Mouse (Mus musculus) spleen, postnatal 14 days (tissue): Measurements from ENCODE around the gene Atp1a4.

Experiments
- DNase-seq, 2 experiments: peaks; one replicate each; pipeline ENCODE4 v3.0.0; 2021 to 2022; ENCODE audit warnings: low spot score in 2 of 2

The Atp1a4 gene

GRCm38 (mm10) chr1:172219451-172220406 is 38.5 kb downstream of the Atp1a4 start, which contains the start of gene Casq1:
Gene Casq1, minus strand, starts transcription at chr1:172219868.
- no peak for DNase-seq

DNA sequence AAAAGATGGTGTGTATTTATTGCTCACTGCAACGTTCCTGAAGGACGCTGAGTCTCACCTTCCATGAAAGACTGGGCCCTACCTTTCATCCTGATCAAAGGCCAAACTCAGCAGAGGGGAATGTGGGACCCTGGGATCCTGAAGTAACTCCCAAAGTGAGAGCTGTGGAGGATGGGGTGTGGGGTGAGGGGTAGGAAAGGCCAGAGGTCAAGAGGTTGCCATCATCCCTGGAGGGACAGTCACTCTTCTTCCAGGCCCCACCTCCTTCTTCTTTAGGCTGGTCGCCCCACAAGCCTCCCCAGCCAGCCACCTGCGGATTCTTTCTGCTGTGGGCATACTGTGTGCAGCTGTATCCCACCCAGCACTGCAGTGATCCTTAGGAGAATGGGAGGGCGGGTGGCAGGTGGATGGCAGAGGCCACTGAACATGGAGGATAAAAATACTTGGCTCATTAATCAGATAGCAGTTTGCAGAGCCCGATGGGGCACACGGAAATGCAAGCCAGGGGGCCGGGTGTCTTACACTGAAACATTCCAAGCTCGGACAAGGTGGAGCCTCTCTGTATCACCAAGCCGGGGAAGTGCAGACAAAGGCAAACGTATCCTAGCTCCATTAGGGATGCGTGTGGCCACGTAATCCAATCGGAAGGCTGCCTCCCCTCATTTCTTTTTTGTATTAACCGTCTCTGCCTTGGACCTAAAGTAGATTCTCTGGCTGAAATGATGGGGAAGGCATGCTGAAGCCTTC is 39.9 kb downstream of the Atp1a4 start:
- no peak for DNase-seq

DNA sequence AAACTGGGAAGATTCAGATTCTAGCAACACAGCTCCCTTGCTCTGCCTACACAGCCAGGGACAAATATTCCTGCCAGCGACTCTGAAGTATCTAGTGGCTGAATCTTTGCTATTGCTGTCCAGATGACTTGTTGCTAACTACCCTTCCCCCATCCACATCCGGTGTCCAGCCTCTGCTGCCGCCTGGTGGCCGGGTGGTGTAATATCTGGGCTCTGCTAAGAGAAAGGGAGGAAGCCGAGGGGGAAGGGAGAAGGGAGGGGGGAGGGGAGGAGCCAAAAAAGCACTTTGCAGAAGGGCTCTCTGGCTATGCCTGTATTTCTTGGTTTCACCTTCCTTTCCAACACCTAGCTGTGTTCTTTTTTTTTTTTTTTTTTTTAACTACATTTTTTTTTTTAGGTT is 41.1 kb downstream of the Atp1a4 start:
- peak; percentile 81 to 89 for DNase-seq

GRCm38 (mm10) chr1:172214748-172215147 is 43.5 kb downstream of the Atp1a4 start:
- DNase-seq = no peak

DNA sequence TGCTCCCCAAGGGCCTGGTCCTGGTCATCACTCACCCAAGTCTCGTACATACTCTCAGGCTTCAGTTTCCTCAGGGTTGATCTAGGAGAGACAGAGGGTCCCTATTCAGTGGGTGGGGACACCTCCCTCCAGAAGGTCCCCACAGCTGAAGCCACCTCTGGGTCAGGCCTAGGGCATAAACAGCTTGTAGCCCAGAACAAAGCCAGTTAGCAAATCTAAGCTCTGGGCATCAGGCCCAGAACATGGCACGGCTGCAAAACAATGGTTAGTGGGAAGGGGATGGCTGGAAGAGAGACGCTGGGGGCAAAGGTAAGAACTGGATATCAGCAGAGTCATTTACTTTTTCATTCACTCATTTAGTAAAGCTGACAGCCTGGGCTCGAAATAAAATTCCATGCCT is 44.4 kb downstream of the Atp1a4 start:
- no peak for DNase-seq

- no peak for DNase-seq
These were observed 45.4 kb downstream of the Atp1a4 start for GRCm38 (mm10) chr1:172212776-172213175.

GRCm38 (mm10) chr1:172207111-172207584 is 51.1 kb downstream of the Atp1a4 start:
- no peak for DNase-seq

DNA sequence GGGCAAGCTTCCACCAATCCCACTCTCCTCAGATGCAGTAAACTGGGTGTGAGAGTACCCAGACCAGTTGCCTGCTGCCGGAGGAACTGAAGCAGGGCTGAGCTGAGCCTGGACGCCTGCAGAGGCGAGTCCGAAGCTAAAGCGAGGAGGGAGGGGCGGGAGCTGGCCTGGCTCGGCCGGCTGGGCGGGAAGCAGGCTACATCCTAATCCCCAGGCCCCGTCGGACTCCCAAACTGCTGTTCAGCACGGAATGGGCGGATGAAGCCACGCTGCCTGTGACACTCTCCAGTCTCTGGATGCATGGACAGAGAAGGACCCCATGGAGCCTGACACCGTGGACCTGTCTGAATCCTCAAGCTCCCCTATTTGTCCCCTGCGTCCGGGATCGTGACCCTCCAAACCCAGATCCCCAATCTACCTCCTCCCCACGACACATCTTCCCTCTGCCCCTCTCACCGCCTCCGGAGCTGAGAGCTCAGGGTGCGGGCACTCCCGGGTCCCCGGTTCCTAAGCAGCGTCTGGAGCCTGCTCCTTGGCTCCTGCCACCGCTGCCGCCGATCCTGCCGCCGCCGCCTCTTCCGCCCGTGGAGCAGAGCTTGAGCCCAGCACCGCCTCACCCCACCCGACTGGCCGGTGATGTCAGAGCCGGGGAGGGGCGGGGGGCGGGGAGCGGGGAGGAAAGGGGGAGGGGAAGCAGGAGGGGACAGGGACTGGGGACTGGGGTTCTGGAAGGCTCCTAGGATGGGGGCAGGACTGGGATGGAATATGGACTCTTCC is 51.9 kb downstream of the Atp1a4 start, which contains the start of gene Pea15a:
Pea15a (minus strand) TSS at position 664 of the 777 bp plus-strand sequence.
- DNase-seq = peak; percentile 32 to 33

- no peak for DNase-seq
These were observed 52.5 kb downstream of the Atp1a4 start for GRCm38 (mm10) chr1:172205741-172206087.

DNA sequence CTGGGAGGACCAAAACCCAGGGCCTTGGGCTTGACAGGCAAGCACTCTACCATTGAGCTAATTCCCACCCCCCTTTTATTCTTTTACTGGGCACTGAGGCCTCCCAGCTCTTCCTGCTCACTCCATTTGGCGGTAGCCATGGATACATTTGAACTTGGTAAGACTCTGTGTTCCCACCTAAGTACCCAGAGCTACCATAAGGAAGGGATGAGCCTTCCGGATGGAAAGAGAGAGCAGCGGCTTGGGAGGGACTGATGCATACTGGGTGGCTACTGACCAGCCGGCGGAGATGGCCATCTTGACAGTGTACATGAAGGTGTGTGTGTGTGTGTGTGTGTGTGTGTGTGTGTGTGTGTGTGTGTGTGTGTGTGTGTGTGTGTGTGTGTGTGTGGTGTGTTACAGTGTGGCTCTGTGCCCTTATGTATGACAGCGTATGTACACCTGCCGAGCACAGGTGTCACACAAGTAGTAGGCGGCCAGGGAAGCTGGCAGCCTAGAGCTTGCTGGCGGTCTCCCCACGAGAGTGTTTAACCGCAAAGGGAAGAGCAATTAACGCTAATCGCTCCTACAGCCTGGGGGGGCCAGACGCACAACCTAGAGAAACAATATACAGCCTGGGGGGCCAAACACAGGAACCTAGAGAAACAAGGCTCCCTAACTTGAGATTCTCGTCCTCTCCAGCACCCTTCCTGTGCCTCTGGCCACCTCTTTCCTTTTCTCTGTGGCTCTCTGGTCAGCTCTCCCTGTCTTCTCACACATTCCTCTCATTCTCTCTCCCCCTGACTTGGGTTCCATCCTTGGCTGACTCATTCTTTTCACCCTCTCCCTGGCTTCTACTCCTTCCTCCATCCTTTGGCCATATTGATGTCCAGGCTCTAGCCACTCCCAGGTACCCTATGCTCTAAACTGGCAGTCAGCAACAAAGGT is 53.1 kb downstream of the Atp1a4 start:
- no peak for DNase-seq

- DNase-seq = no peak
These were observed 54.0 kb downstream of the Atp1a4 start for GRCm38 (mm10) chr1:172204033-172204813.

- no peak for DNase-seq
These were observed 54.6 kb downstream of the Atp1a4 start for GRCm38 (mm10) chr1:172203566-172203965.

GRCm38 (mm10) chr1:172202894-172203522 is 55.2 kb downstream of the Atp1a4 start:
- DNase-seq = no peak

DNA sequence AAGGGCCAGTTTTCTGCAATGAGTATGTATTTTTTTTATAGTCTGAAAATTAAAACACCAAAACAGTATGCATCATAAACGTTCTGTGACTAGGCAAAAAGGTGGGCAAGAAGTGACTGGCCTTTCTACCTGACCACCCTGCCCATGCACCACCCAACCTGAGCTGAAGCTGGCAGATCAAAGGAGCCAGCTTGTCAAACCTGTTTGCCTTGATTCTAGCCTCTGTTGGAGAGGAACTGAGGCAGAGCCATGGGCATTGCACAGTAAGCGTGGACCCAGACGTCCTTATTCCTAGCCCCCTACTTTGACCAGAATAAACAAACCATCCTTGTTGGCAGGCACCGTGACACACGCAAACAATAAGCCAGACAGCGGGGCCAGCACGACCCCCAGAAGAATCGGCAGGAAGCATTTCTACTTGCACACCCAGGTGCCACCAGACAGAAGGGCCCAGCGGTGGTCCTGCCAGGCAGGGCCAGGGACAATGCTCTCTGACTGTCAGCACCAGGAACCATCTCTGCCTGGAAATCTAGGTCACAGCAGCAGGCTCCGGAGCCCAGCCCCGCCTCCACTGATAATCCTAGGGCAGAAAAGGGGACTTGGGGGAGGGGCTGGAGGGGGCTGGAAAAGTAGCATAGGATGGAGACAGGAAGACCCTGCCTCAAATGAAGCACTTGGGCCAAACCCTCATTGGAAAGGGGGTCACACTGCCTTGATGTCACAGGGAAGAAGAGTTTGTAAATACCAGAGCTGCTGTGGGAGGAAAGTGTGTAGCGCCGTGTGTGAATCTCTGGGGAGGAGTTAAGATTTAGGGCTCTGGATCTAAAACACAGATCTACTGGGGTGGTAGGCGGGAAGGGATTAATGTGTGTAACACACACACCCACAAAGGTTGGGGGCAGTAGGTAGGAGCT is 56.0 kb downstream of the Atp1a4 start:
- DNase-seq = no peak

GRCm38 (mm10) chr1:172200871-172201447 is 57.3 kb downstream of the Atp1a4 start:
- DNase-seq = no peak

- no peak for DNase-seq
These were observed 58.1 kb downstream of the Atp1a4 start for GRCm38 (mm10) chr1:172200161-172200560.

DNA sequence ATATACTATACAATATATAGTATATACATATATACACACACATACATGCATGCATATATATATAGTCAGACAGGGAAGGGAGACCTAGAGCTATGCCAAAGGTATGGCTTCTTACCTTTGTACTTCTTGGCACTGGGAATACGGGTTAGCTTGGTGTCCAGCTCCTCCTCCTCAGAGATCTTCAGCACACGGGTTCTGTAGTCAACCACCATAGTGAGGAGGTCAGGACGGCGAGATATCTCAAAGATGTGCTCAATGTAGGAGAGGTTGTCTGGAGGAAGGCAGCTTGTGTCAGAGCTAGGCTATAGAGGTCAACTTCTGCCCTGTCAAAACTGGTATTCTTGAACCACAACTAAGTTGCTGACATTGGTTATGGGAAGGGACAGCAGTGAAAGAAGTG is 59.2 kb downstream of the Atp1a4 start:
- DNase-seq = no peak

DNA sequence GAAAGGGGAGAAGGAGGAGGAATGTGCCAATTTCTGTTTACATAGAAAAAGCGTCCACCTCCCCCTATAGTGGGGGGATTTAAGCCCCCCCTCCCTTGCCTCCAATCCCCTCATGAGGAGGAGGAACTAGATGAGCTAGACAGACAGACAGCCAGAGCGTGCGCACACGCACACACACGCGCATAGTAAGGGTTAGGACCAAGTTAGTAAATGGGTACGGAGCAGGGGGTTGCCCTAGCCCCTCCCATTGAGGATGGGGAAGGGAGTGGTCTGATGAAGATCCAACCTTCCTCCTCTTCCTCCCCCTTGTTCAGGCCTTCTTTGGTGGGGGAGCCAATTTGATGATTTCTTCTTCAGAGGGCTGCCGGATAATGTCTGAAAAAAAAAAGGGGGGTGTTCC is 59.9 kb downstream of the Atp1a4 start:
- no peak for DNase-seq
